Mouse (Mus musculus) hindbrain, embryonic 14.5 days (tissue): ENCODE results near the gene Rin3. TPM values are rescaled to one million over a fixed set of nuclear protein-coding genes. Genes with fewer than 3 reads are reported as not detected.

Experiments
- ATAC-seq: fragments of 200-750 bp; cut with Nextera tagmentation; 2 replicates; pipeline ENCODE4 v1.8.0; 2017; ENCODE audit warnings: moderate number of reproducible peaks, mild to moderate bottlenecking, moderate TSS enrichment, moderate library complexity; ENCODE audit not compliant: low FRiP score
- DNase-seq: peaks from one replicate; pipeline ENCODE4 v3.0.0-alpha.2; 2015; ENCODE audit warnings: low spot score
- H3K27ac ChIP-seq: fragments of 300-500 bp; sonication (generic); 2 replicates; pipeline ENCODE4 v1.5.1; 2014; ENCODE audit warnings: mild to moderate bottlenecking, moderate library complexity
- H3K27me3 ChIP-seq: fragments of 300-500 bp; sonication (generic); 2 replicates; pipeline ENCODE4 v1.6.1; 2014; ENCODE audit warnings: mild to moderate bottlenecking, low read length, mixed read lengths; ENCODE audit not compliant: control insufficient read depth, insufficient read depth
- H3K36me3 ChIP-seq: fragments of 300-500 bp; sonication (generic); replicated peaks from 2 replicates; pipeline ENCODE4 v1.6.1; 2014; ENCODE audit not compliant: control insufficient read depth, insufficient read depth
- H3K4me1 ChIP-seq: fragments of 300-500 bp; sonication (generic); replicated peaks from 2 replicates; pipeline ENCODE4 v1.6.1; 2014; ENCODE audit warnings: antibody characterized with exemption, low read length, mixed read lengths; ENCODE audit not compliant: control insufficient read depth, insufficient read depth
- H3K4me2 ChIP-seq: fragments of 300-500 bp; sonication (generic); replicated peaks from 2 replicates; pipeline ENCODE4 v1.6.1; 2014; ENCODE audit warnings: mild to moderate bottlenecking, moderate library complexity
- H3K4me3 ChIP-seq: fragments of 300-500 bp; sonication (generic); replicated peaks from 2 replicates; pipeline ENCODE4 v1.5.1; 2014; ENCODE audit warnings: mild to moderate bottlenecking, low read length
- H3K9ac ChIP-seq: fragments of 300-500 bp; sonication (generic); 2 replicates; pipeline ENCODE4 v1.6.1; 2014
- H3K9me3 ChIP-seq: fragments of 300-500 bp; sonication (generic); 2 replicates; pipeline ENCODE4 v1.6.1; 2016; ENCODE audit warnings: low read length; ENCODE audit not compliant: control insufficient read depth
- WGBS: fragments of 180-500 bp; shearing (Covaris S2); extraction: QIAGEN DNeasy Blood & Tissue Kit; methylation state at CpG from one replicate; pipeline ENCODE4 v1.1.7; 2014; 5-methylcytosine and 5-hydroxymethylcytosine counted together
- polyA plus RNA-seq: library from polyadenylated mRNA; unstranded; fragments of >200 nt; fragmentation: Nextera tagmentation; extraction: Ambion mirVana; gene quantifications from 2 replicates; pipeline ENCODE4 v1.2.1, GENCODE M21; 2014

Gene Rin3
- polyA plus RNA-seq, 1 experiment from 2014 or later = 2.7 TPM

GRCm38 (mm10) chr12:102305069-102305836, 22.4 kb downstream of the Rin3 start:
- 56% methylated on average over 10 of the region's 10 CpGs for WGBS
- no peak overlapping the region for H3K9ac ChIP-seq
- H3K27ac ChIP-seq = no peak overlapping the region
- H3K27me3 ChIP-seq = no peaks in the 10 kb centered on the region
- H3K36me3 ChIP-seq = no peaks in the 10 kb centered on the region
- DNase-seq = no peak
- no peaks in the 10 kb centered on the region for H3K9me3 ChIP-seq
- no peak overlapping the region for H3K4me3 ChIP-seq
- no peak overlapping the region for H3K4me2 ChIP-seq
- H3K4me1 ChIP-seq = peaks cover 17% of the 10 kb centered on the region
- no peak for ATAC-seq

GRCm38 (mm10) chr12:102308001-102308456, 25.2 kb downstream of the Rin3 start:
- Histone ChIP-seq H3K36me3 (no peaks in the 10 kb centered on the region), H3K4me1 (peaks cover 17% of the 10 kb centered on the region), H3K27me3 (no peaks in the 10 kb centered on the region), H3K9ac (no peak overlapping the region), H3K27ac (peak overlapping the region; percentile 11; the same call in 1 of the 2 replicates), H3K4me2 (no peak overlapping the region), H3K9me3 (no peaks in the 10 kb centered on the region), H3K4me3 (no peak overlapping the region)
- DNase-seq = peak; percentile 51
- WGBS = 45% methylated on average over 6 of the region's 6 CpGs
- ATAC-seq = peak; percentile 59; the same call in 1 of the 2 replicates

GRCm38 (mm10) chr12:102308457-102309011, 25.7 kb downstream of the Rin3 start:
- Histone ChIP-seq H3K9me3 (no peaks in the 10 kb centered on the region), H3K9ac (no peak overlapping the region), H3K36me3 (no peaks in the 10 kb centered on the region), H3K27ac (peak overlapping the region; percentile 11; the same call in 1 of the 2 replicates), H3K4me3 (no peak overlapping the region), H3K27me3 (no peaks in the 10 kb centered on the region), H3K4me2 (no peak overlapping the region), H3K4me1 (peaks cover 17% of the 10 kb centered on the region)
- 49% methylated on average over 16 of the region's 16 CpGs for WGBS
- ATAC-seq (peak; percentile 64; the same call in 1 of the 2 replicates), DNase-seq (peak; percentile 62)

- H3K9me3 ChIP-seq = no peaks in the 10 kb centered on the region
- no peaks in the 10 kb centered on the region for H3K36me3 ChIP-seq
- WGBS = 91% methylated on average over 11 of the region's 11 CpGs
- no peak overlapping the region; the same call in 1 of the 2 replicates for H3K27ac ChIP-seq
- DNase-seq (no peak), ATAC-seq (no peak)
- no peak overlapping the region for H3K4me3 ChIP-seq
- H3K9ac ChIP-seq = no peak overlapping the region
- peaks cover 15% of the 10 kb centered on the region for H3K4me1 ChIP-seq
- H3K4me2 ChIP-seq = no peak overlapping the region
- H3K27me3 ChIP-seq = no peaks in the 10 kb centered on the region
Measured at GRCm38 (mm10) chr12:102309099-102309799, 26.4 kb downstream of the Rin3 start.

- Histone ChIP-seq H3K27ac (no peak overlapping the region), H3K4me3 (no peak overlapping the region), H3K9ac (no peak overlapping the region), H3K36me3 (no peaks in the 10 kb centered on the region), H3K27me3 (no peaks in the 10 kb centered on the region), H3K4me2 (no peak overlapping the region), H3K9me3 (no peaks in the 10 kb centered on the region), H3K4me1 (peaks cover 15% of the 10 kb centered on the region)
- WGBS = 83% methylated on average over 8 of the region's 8 CpGs
- DNase-seq (no peak), ATAC-seq (no peak)
Measured at GRCm38 (mm10) chr12:102309800-102310195, 26.9 kb downstream of the Rin3 start.

- DNase-seq (no peak), ATAC-seq (no peak)
- no peaks in the 10 kb centered on the region for H3K9me3 ChIP-seq
- no peaks in the 10 kb centered on the region for H3K27me3 ChIP-seq
- no peak overlapping the region for H3K4me3 ChIP-seq
- H3K4me1 ChIP-seq = peaks cover 15% of the 10 kb centered on the region
- H3K36me3 ChIP-seq = no peaks in the 10 kb centered on the region
- 91% methylated on average over 3 of the region's 3 CpGs for WGBS
- H3K27ac ChIP-seq = no peak overlapping the region
- H3K9ac ChIP-seq = no peak overlapping the region
- no peak overlapping the region for H3K4me2 ChIP-seq
Measured at GRCm38 (mm10) chr12:102310261-102310660, 27.4 kb downstream of the Rin3 start.

GRCm38 (mm10) chr12:102311454-102311853, 28.6 kb downstream of the Rin3 start:
- ATAC-seq (no peak), DNase-seq (no peak)
- Histone ChIP-seq H3K4me3 (no peak overlapping the region), H3K27ac (no peak overlapping the region), H3K36me3 (no peaks in the 10 kb centered on the region), H3K4me1 (peaks cover 15% of the 10 kb centered on the region), H3K9me3 (no peaks in the 10 kb centered on the region), H3K9ac (no peak overlapping the region), H3K4me2 (no peak overlapping the region), H3K27me3 (no peaks in the 10 kb centered on the region)
- WGBS = 88% methylated on average over 5 of the region's 5 CpGs

- WGBS = 12% methylated on average over 2 of the region's 2 CpGs
- no peaks in the 10 kb centered on the region for H3K4me1 ChIP-seq
- no peak overlapping the region for H3K4me2 ChIP-seq
- H3K27me3 ChIP-seq = no peaks in the 10 kb centered on the region
- H3K36me3 ChIP-seq = no peaks in the 10 kb centered on the region
- ATAC-seq = no peak
- H3K9ac ChIP-seq = no peak overlapping the region
- no peak overlapping the region for H3K27ac ChIP-seq
- no peak overlapping the region for H3K4me3 ChIP-seq
- H3K9me3 ChIP-seq = no peaks in the 10 kb centered on the region
- no peak for DNase-seq
Measured at GRCm38 (mm10) chr12:102319150-102319549, 36.3 kb downstream of the Rin3 start.

- Histone ChIP-seq H3K9ac (no peak overlapping the region), H3K4me1 (no peaks in the 10 kb centered on the region), H3K4me3 (no peak overlapping the region), H3K27ac (no peak overlapping the region), H3K4me2 (no peak overlapping the region), H3K36me3 (no peaks in the 10 kb centered on the region), H3K27me3 (no peaks in the 10 kb centered on the region), H3K9me3 (no peaks in the 10 kb centered on the region)
- WGBS = 83% methylated on average over 2 of the region's 2 CpGs
- no peak for DNase-seq
- no peak for ATAC-seq
Measured at GRCm38 (mm10) chr12:102319899-102320298, 37.1 kb downstream of the Rin3 start.
